ENCODE assay signal across 28 mouse cellular contexts in genomic region chr8:97389149-97389548, GRCm38 (mm10).
DNase-seq lines count a peak whose midpoint lies in the region; ATAC-seq and TF ChIP-seq lines count a peak whose summit lies in the region.
"Had no signal": no experiment of that assay in that cellular context is flagged by ENCODE, and none has a peak within 500 bp of the region (broad histone marks: within the 10 kb centered on the region; RNA-seq: fewer than 3 reads in every experiment).

No protein-coding gene starts in this region.

- H3K9me3 ChIP-seq in forebrain, postnatal 0 days (ENCODE audit: low read length) = no peaks in the 10 kb centered on the region
- no peaks in the 10 kb centered on the region for H3K9me3 ChIP-seq in forebrain, embryonic 10.5 days
- no peaks in the 10 kb centered on the region for H3K9me3 ChIP-seq in neural tube, embryonic 14.5 days (ENCODE audit: control insufficient read depth, low read length)
- H3K9me3 ChIP-seq in limb, embryonic 14.5 days (ENCODE audit: control insufficient read depth, low read length) = no peaks in the 10 kb centered on the region
- H3K9me3 ChIP-seq in kidney, embryonic 16.5 days (ENCODE audit: low read length) = no peaks in the 10 kb centered on the region
- H3K9me3 ChIP-seq: embryonic facial prominence, embryonic 13.5 days; G1E; heart, embryonic 13.5 days; kidney, embryonic 15.5 days; midbrain, embryonic 13.5 days had no signal

- no peak overlapping the region for H3K27ac ChIP-seq in forebrain, postnatal 0 days (ENCODE audit: low read depth, low read length)
- no peak overlapping the region for H3K27ac ChIP-seq in forebrain, embryonic 10.5 days
- no peak overlapping the region for H3K27ac ChIP-seq in neural tube, embryonic 14.5 days (ENCODE audit: low read depth, low read length)
- H3K27ac ChIP-seq in limb, embryonic 14.5 days (replicated peaks; ENCODE audit: low read depth, low read length) = no peak overlapping the region
- H3K27ac ChIP-seq in kidney, embryonic 16.5 days (ENCODE audit: low read length) = no peak overlapping the region
- H3K27ac ChIP-seq: embryonic facial prominence, embryonic 13.5 days; heart, adult 2 months; heart, embryonic 13.5 days; hindbrain, embryonic 14.5 days; kidney, embryonic 15.5 days; liver, embryonic 14.5 days; macrophage; midbrain, embryonic 13.5 days had no signal

- TF ChIP-seq CTCF in forebrain, postnatal 0 days (IDR thresholded peaks at IDR 0.05; ENCODE audit: low read depth) = no peak

- ATAC-seq in forebrain, postnatal 0 days = no peak
- 0 out of 2 replicates have a peak, but pooled peaks have one; percentile 24 for ATAC-seq in neural tube, embryonic 14.5 days (ENCODE audit: low read depth)
- ATAC-seq in limb, embryonic 14.5 days (ENCODE audit: low FRiP score, low read depth) = no peak
- no peak for ATAC-seq in inflammation-experienced regulatory T-cells, adult 6 months
- no peak for ATAC-seq in kidney, embryonic 16.5 days (ENCODE audit: low FRiP score, low TSS enrichment)
- ATAC-seq: midbrain, embryonic 13.5 days had no signal

- DNase-seq in forebrain, postnatal 0 days = peak; percentile 10
- no peak for DNase-seq in forebrain, embryonic 10.5 days (ENCODE audit: extremely low spot score, low spot score)
- DNase-seq in neural tube, embryonic 10.5 days (ENCODE audit: extremely low spot score, low spot score) = no peak
- DNase-seq in limb, embryonic 14.5 days (ENCODE audit: low spot score) = peak; percentile 24
- DNase-seq: adrenal gland, postnatal 10 days; cerebellum, adult 11-12 months; cerebellum, adult 9-11 months; heart, postnatal 10 days; kidney, adult 11 months; kidney, postnatal 36 days; liver; lung, adult 2 months; lung, postnatal 10 days; spleen, adult 18-20 months; thymus, adult 18-20 months; thymus, postnatal 25 days had no signal

- 0 out of 2 replicates have a peak, but pooled peaks cover 5% of the 10 kb centered on the region for H3K4me1 ChIP-seq in forebrain, postnatal 0 days (ENCODE audit: insufficient read depth)
- H3K4me1 ChIP-seq in forebrain, embryonic 10.5 days = peaks cover 6% of the 10 kb centered on the region; the same call in 1 of the 2 replicates
- H3K4me1 ChIP-seq in neural tube, embryonic 14.5 days (ENCODE audit: control insufficient read depth, insufficient read depth, low read length) = no peaks in the 10 kb centered on the region
- H3K4me1 ChIP-seq in limb, embryonic 14.5 days (ENCODE audit: control insufficient read depth, insufficient read depth, low read length) = peaks cover 8% of the 10 kb centered on the region; the same call in 1 of the 2 replicates
- H3K4me1 ChIP-seq in kidney, embryonic 16.5 days (ENCODE audit: insufficient read depth, low read length) = no peaks in the 10 kb centered on the region
- H3K4me1 ChIP-seq: embryonic facial prominence, embryonic 13.5 days; heart, embryonic 13.5 days; kidney, embryonic 15.5 days; midbrain, embryonic 13.5 days had no signal

- H3K4me3 ChIP-seq in forebrain, postnatal 0 days (ENCODE audit: low read depth, low read length) = no peak overlapping the region
- H3K4me3 ChIP-seq in forebrain, embryonic 10.5 days = no peak overlapping the region
- H3K4me3 ChIP-seq in neural tube, embryonic 14.5 days (ENCODE audit: low read depth, low read length) = no peak overlapping the region
- H3K4me3 ChIP-seq in limb, embryonic 14.5 days (replicated peaks; ENCODE audit: low read length) = no peak overlapping the region
- no peak overlapping the region for H3K4me3 ChIP-seq in kidney, embryonic 16.5 days (ENCODE audit: low read length)
- H3K4me3 ChIP-seq: embryonic facial prominence, embryonic 13.5 days; heart, adult 2 months; heart, embryonic 13.5 days; kidney, embryonic 15.5 days; midbrain, embryonic 13.5 days had no signal

- no peak overlapping the region for H3K9ac ChIP-seq in forebrain, postnatal 0 days
- no peak overlapping the region for H3K9ac ChIP-seq in neural tube, embryonic 14.5 days (replicated peaks; ENCODE audit: low read depth, low read length)
- H3K9ac ChIP-seq in limb, embryonic 14.5 days (ENCODE audit: low read depth, low read length, severe bottlenecking) = no peak overlapping the region
- no peak overlapping the region for H3K9ac ChIP-seq in kidney, embryonic 16.5 days (replicated peaks; ENCODE audit: low read length)
- H3K9ac ChIP-seq: embryonic facial prominence, embryonic 13.5 days; heart, embryonic 13.5 days; hindbrain, embryonic 14.5 days; kidney, embryonic 15.5 days; liver, embryonic 14.5 days; midbrain, embryonic 13.5 days had no signal

- 29% methylated on average over 2 of the region's 2 CpGs for WGBS in forebrain, postnatal 0 days
- WGBS in forebrain, embryonic 10.5 days = 25% methylated on average over 2 of the region's 2 CpGs
- 16% methylated on average over 2 of the region's 2 CpGs for WGBS in neural tube, embryonic 14.5 days
- 12% methylated on average over 2 of the region's 2 CpGs for WGBS in limb, embryonic 14.5 days
- WGBS in kidney, embryonic 16.5 days = 19% methylated on average over 2 of the region's 2 CpGs

- no peaks in the 10 kb centered on the region for H3K36me3 ChIP-seq in forebrain, postnatal 0 days (ENCODE audit: insufficient read depth)
- H3K36me3 ChIP-seq in forebrain, embryonic 10.5 days (replicated peaks) = no peaks in the 10 kb centered on the region
- no peaks in the 10 kb centered on the region for H3K36me3 ChIP-seq in neural tube, embryonic 14.5 days (ENCODE audit: control insufficient read depth, insufficient read depth, low read length)
- H3K36me3 ChIP-seq in limb, embryonic 14.5 days (ENCODE audit: control insufficient read depth, insufficient read depth, low read length) = no peaks in the 10 kb centered on the region
- H3K36me3 ChIP-seq in kidney, embryonic 16.5 days (ENCODE audit: insufficient read depth, low read length) = no peaks in the 10 kb centered on the region
- H3K36me3 ChIP-seq: embryonic facial prominence, embryonic 13.5 days; G1E; heart, embryonic 13.5 days; kidney, embryonic 15.5 days; midbrain, embryonic 13.5 days had no signal

- no peak overlapping the region for H3K4me2 ChIP-seq in forebrain, postnatal 0 days (ENCODE audit: low read depth)
- H3K4me2 ChIP-seq in neural tube, embryonic 14.5 days (ENCODE audit: low read depth, low read length) = no peak overlapping the region
- no peak overlapping the region for H3K4me2 ChIP-seq in limb, embryonic 14.5 days (replicated peaks; ENCODE audit: low read depth, low read length, severe bottlenecking)
- no peak overlapping the region for H3K4me2 ChIP-seq in kidney, embryonic 16.5 days (replicated peaks; ENCODE audit: low read depth, low read length)
- H3K4me2 ChIP-seq: embryonic facial prominence, embryonic 13.5 days; heart, embryonic 13.5 days; kidney, embryonic 15.5 days; midbrain, embryonic 13.5 days had no signal

- TF ChIP-seq POLR2A in limb, embryonic 14.5 days (IDR thresholded peaks at IDR 0.05; ENCODE audit: borderline replicate concordance, extremely low read depth, insufficient read depth, insufficient read length) = no peak

- no peaks in the 10 kb centered on the region for H3K27me3 ChIP-seq in forebrain, postnatal 0 days (ENCODE audit: insufficient read depth, low read length)
- no peaks in the 10 kb centered on the region for H3K27me3 ChIP-seq in forebrain, embryonic 10.5 days (ENCODE audit: poor library complexity, severe bottlenecking)
- H3K27me3 ChIP-seq in neural tube, embryonic 14.5 days (ENCODE audit: control insufficient read depth, insufficient read depth, low read length) = no peaks in the 10 kb centered on the region
- no peaks in the 10 kb centered on the region for H3K27me3 ChIP-seq in limb, embryonic 14.5 days (ENCODE audit: control insufficient read depth, insufficient read depth, low read length)
- no peaks in the 10 kb centered on the region for H3K27me3 ChIP-seq in kidney, embryonic 16.5 days (ENCODE audit: insufficient read depth, low read length)
- H3K27me3 ChIP-seq: embryonic facial prominence, embryonic 13.5 days; heart, embryonic 13.5 days; kidney, embryonic 15.5 days; midbrain, embryonic 13.5 days had no signal

Comparison
In these comparisons a context has a peak if more than half of its experiments do, and no peak if none do; other contexts are left out.
1. DNase-seq: peak in forebrain, postnatal 0 days (single experiment) and limb, embryonic 14.5 days (single experiment); none in forebrain, embryonic 10.5 days (single experiment) and neural tube, embryonic 10.5 days (single experiment).